Mouse (Mus musculus): ENCODE results near the gene Myom1.
A peak's percentile ranks its signal among the peaks of the same experiment; 100 is the strongest.

The Myom1 gene

GRCm38 (mm10) chr17:71110753-71111265, 108.4 kb downstream of the Myom1 start:
- no peak for DNase-seq

DNA sequence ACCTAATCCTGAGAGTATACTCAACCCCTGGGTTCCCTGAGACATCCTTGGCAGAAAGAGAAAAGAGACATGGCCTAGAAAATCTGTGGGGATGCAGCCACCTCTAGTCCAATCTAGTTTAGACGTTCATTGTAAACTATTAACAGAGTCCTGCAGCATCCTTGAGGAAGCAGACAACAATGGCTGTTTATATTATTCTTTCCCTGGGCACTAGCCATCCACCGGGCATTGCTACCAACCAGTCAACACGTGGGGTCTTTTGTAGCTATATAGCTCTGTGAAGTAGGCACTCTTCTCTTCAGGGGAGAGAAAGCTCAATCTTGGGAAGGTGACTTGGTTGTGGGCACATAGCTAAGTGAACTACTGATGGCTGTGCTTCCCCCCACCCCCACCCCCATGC, 110.3 kb downstream of the Myom1 start:
- no peak for DNase-seq

DNA sequence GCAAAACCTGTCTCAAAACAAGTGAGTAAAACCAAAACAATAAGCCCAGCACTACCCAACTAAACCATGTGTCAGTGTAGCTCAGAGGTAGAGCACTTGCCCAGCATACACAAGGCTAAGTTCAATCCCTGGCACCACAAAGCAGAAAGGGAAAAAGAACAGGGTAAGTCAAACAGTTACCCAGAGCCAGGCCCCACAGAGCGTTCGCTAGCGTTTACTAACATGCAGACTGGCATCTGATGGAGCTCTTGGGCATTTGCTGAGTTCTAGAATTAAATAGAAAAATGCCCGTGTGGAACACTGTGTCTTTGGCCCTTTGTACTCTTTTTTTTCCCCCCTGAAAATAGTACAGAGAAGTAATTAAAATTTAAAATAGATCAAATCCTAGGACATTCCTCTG, 111.8 kb downstream of the Myom1 start:
- no peak for DNase-seq

DNA sequence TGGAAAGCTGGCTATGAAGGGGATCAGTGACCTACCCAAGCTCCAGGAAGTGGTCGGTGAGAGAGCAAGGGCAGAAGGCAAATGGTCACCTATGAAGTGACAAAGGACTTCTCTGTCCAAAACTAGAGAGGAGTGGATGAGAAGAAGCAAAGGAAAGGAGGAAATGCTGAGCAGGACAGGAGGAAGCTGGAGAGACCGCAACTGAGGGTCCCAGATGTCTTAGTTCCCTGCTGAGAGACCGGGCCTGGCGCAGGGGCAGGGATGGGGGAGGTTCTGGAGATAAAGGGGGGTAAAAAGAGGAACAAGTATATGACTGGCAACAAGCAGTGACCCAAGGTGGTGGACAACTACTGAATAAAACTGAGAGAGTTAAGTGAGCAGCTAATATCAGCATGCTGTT, 115.5 kb downstream of the Myom1 start:
- no peak for DNase-seq

- DNase-seq: no peak
These were observed 116.2 kb downstream of the Myom1 start for GRCm38 (mm10) chr17:71118607-71119006.

DNA sequence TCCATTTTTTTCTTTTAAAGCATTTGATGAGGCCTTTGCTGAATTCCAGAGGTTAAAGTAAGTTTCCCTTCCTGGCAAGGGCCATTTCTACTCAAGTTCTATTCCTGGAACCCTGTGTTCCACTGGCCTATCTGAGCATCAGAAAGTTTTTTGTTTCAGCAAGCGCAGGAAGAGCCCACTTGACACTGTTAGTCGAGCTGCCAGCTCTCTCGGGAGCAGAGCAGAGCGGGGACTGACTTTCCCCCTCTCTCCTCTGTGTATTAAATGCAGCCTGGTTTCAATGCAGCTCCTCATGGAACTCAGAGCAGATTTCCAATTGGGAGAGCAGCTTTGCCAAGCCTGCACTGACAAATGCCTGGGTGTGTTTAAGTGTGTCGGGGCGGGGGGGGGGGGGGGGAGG, 118.2 kb downstream of the Myom1 start:
- no peak for DNase-seq

GRCm38 (mm10) chr17:71124061-71124670, 121.7 kb downstream of the Myom1 start:
- no peak for DNase-seq

DNA sequence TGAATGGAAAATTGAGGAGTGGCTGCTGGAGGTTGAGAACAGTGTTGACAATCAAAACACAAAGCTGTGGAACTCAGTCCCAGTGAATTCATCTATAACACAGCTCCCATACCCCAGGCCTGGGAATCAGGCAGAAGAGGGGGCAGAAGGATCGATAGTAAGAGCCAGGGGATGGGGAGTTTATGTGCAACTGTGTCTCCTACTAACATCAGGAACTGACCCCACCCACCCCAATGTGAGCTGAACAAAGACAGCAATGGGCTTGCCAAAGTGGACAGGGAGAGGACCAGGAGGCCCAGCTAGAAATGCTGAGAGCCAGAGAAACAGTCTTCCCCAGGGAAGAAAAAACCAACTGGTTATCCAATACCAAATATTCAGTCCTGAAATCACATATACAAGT, 122.2 kb downstream of the Myom1 start:
- DNase-seq: no peak

DNA sequence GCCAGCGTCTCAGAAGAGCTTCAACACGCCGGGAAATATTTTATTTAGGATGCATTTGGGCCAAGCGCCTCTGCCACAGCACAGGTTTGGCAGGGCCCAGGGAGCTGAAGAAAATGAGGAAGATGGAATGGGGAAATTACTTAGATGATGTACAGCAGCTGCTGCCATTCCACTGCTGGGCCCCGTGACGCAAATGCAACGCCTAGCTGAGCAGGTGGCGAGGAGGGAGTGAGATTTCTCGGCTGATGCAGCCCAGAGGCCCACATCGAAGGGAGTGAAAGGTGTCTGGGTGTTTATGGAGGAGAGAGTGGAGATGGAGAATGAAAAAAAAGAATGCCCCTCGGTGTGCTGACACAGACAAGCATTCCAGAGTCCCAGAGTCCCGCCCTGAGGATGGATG, 123.1 kb downstream of the Myom1 start:
- DNase-seq: peak; percentile 39

GRCm38 (mm10) chr17:71126001-71126400, 123.6 kb downstream of the Myom1 start:
- no peak for DNase-seq

DNA sequence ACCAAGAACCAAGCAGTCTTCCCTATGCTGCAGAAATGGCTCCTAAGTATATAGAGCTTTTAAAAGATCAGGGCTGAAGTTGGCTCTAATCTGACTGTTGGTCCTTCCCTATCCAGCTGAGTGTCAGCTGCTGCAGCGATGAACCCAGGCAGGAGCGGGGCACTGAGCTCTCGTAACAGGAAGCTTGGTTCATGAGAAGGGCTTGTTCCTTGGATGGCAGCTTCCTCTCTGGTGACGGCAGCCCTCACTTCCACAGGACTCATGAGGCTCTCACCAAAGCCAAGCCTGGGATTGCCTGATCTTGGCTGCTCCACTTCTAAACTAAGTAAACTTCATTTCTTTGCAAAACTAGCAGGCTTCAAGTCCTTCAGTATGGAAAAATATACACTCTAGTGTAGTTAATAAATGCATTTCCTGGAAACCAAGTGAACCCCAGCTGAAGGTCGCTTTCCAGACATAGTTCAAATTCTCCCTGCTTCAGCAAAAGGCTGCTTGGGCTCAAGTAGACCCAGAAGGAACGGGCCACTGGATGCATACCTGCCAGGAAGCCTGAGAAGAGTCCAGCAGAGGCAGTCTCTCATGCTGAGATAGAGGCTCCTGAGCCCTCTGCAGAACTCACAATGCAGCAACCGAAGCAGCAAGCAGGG, 125.2 kb downstream of the Myom1 start:
- DNase-seq: no peak

DNA sequence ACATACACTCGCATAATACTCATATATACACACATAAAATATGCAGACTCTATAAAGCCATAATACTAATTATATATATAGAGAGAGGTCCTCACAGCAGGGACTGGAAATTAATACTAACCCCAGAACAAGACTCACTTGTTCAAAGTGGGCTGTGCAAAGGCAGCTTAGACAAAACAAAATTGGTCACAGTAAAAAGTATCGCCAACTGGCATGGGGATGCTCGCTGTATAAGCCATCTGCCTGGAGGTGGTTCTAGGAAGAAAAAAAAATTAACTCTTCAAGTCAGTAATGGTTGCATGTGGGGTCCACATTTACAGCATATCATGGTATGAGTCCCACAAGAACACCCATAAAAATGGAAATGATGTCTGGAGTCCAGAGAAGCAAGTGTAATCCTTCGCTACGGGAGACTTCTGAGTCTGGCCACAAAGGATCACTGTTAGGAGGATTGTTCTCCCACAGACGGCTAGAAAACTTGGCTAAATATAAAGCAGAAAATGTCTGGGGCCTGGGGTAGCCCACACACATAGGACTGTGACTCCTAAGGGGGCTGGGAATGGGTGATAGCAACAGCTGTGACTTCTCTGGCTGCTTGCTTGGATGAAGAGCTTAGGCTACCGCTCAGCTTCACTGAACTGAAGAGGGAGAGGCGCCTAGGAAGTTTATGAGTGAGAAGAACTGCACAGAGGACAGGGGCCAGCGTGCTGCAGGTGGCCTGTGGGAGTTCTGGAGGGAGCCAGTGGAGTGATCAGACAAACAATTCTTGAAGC, 127.2 kb downstream of the Myom1 start:
- DNase-seq: no peak

- no peak for DNase-seq
These were observed 129.8 kb downstream of the Myom1 start for GRCm38 (mm10) chr17:71132221-71132620.

DNA sequence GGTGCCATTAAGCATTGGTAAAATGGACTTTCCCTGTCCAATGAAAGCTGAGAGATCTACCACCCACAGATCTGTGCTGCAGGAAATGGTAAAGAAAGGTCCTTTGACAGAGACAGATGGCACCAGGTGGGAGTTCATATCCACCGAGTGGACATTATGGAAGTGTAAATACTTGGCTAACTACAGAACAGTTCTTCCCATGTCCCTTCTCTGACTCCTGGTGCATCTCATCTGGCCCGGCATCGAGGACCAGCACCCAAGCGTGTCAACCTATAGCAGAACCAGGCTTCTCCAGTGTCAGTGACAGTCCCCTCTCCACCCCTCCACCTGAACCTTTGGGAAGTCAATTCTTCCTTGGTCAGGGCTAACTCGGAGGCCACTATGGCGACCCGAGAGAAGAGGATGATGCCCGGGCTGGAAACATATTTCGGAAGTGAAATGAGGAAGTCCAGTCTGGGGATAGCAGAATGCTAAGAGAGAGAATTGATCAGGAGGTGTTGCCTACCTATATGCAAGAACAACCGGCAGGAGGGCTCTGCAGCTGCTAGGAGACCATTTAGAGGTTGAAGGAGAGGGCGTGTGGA, 130.5 kb downstream of the Myom1 start:
- no peak for DNase-seq

DNA sequence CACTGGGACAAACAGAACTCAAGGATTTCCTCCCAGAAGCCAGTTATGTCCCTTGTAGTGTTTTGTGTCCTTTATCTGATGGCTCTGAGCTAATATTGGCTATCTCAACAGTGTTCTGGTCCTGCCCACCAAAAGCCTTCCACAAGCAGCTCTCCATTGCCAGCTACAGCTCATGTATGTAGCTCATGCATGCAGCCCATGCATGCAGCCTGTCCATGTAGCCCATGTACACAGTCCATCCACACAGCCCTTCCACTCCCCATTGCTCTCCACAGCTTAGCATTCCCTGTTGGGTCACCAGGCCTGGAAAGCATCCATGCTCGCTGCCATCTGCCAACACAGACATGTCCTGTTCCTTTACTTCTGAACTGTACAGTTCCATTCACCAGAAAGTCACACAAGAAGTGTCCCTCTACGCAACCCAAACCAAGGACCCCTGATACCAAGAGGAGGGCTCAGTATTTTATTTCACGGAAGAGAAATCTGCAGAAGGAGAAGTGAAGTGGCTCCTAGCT, 132.1 kb downstream of the Myom1 start:
- no peak for DNase-seq

DNA sequence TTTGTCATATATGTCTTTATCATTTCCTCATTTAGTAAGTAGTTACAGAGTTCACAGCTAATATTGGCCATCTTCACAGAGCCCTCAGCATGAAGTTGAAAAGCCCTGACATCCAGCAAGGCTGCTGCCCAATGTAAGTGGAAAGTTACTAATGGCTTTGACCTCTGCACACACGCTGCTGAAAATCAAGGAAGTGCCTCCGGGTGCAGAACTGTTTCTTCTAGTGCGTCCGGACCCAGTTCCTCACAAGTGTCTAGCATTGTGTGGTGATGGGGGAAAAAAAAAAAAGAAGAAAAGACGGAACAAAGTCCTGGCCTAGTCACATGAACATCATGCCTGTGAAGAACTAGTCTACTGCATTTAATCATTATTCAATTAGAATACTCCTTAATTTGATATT, 132.7 kb downstream of the Myom1 start:
- no peak for DNase-seq

GRCm38 (mm10) chr17:71135866-71136265, 133.4 kb downstream of the Myom1 start:
- no peak for DNase-seq

- no peak for DNase-seq
These were observed 134.2 kb downstream of the Myom1 start for GRCm38 (mm10) chr17:71136384-71137333.

DNA sequence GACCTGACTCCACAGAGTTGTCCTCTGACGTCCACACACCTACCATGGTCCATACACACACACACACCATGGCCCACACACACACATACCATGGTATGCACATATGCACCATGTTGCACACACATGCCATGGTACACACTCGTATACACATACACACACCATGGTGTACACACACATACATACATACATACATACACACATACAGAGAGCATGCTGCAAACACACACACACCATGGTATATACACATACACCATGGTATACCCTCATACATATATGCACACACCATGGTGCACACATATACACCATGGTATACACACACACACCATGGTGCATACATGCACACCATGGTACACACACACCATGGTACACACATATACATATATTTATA, 134.9 kb downstream of the Myom1 start:
- DNase-seq: no peak

- DNase-seq: no peak
These were observed 139.6 kb downstream of the Myom1 start for GRCm38 (mm10) chr17:71142068-71142467.

- DNase-seq: no peak
These were observed 140.7 kb downstream of the Myom1 start for GRCm38 (mm10) chr17:71143155-71143554.
